Mouse (Mus musculus): Measurements from ENCODE around the gene March11.

The March11 gene

GRCm38 (mm10) chr15:26373759-26374158 lies 64.9 kb downstream of the March11 start:
- no peak for DNase-seq (ENCODE audit: extremely low spot score, low read depth, low spot score)

DNA sequence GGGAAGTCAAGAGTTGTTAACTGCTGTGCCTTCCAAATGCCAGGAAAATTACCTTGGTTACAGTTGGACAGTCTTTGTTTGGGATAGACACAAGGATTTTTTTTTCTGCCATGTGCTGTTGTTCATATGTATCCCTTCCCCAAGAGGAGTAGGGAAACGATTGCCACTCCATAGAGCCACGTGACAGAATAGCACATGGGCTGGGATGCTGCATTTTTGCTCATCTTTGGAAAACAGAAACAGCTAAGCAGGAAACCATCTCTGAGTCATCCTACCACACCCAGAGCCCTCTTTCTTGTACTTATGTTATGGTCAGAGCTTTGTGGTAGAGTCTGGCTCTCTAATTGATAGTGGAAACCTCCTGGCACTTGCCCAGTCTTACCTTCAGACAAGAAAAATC lies 65.4 kb downstream of the March11 start:
- no peak for DNase-seq (ENCODE audit: extremely low spot score, low read depth, low spot score)

DNA sequence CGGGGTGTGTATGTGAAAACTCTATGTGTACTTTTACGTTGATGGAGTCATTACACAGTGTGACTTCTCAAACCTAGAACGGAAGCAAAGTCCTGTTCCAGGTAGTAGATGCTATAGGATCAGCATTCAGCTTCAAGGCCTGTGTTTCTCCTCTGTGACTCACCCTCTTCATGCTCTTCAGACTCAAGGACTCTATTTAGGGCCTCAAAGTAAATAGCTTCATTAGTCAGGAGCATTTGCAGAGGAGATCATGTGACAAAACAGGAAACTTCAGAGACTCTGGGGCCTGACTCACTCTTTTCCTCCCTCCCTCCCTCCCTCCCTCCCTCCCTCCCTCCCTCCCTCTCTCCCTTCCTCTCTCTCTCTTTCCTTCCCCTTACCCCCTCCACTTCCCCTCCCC lies 66.1 kb downstream of the March11 start:
- no peak for DNase-seq (ENCODE audit: extremely low spot score, low read depth, low spot score)

DNA sequence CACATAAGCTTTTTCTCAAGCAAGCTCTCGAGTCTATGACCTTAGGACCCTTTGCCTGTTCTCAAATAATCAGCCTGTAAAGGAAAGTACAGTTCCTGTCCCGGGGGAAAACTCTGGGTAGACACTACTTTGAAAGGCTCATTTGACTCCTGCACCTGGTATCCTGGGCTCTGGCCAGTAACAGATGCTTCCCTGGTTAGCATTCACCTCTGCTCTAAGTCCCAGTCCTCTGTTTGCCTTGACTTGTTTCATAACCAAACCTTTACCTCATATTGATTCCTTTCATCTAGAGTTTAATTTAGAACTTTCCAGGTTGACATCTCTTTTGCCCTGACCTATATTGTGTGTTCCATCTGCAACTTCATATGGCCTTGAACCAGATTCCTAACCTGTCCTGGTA lies 68.5 kb downstream of the March11 start:
- no peak for DNase-seq (ENCODE audit: extremely low spot score, low read depth, low spot score)

DNA sequence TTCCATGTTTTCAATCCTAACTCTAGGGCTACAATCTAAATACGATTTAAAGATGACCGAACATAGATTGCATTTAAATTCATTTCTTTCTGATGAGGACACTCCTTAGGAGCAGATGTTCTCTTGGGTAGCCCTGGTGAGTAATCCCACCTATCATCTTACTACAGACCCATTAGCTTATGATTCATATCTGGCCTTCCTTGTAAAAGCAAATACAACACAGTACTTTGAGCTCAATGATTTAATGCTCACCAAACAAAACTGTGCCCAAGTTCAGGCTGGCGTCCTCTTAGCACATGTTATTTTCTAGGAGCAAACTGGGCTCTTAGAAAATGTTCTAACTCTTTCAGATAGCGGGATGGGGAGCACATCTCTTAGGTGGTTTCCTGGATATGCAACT lies 70.0 kb downstream of the March11 start:
- no peak for DNase-seq (ENCODE audit: extremely low spot score, low read depth, low spot score)

- DNase-seq (ENCODE audit: extremely low spot score, low read depth, low spot score), result no peak
Observed at GRCm38 (mm10) chr15:26379831-26380230, 71.0 kb downstream of the March11 start.

- no peak for DNase-seq (ENCODE audit: extremely low spot score, low read depth, low spot score)
Observed at GRCm38 (mm10) chr15:26380844-26381243, 72.0 kb downstream of the March11 start.

- no peak for DNase-seq (ENCODE audit: extremely low spot score, low read depth, low spot score)
Observed at GRCm38 (mm10) chr15:26390001-26390400, 81.2 kb downstream of the March11 start.

DNA sequence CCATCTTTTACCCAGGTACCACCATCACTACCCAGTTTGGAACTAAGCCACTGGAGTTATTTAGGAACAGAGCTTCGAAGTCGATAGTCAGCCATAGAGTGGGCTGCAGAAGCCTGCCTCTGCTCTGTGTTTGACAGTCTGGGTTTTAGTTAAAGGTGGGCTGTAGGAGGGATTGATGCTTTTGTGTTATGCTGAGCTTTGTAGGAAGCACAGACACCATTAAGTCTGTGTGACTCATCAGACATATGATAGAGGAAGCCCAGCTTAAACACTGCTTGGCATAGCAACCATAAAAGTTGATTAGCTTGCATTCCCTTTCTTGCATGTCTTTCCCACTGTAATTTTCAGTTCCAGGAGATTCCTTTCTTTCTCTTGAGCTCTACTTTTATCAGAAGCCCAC lies 87.7 kb downstream of the March11 start:
- DNase-seq (ENCODE audit: extremely low spot score, low read depth, low spot score), result no peak

- no peak for DNase-seq (ENCODE audit: extremely low spot score, low read depth, low spot score)
Observed at GRCm38 (mm10) chr15:26425284-26425683, 116.4 kb downstream of the March11 start.

- no peak for DNase-seq (ENCODE audit: extremely low spot score, low read depth, low spot score)
Observed at GRCm38 (mm10) chr15:26426231-26426630, 117.4 kb downstream of the March11 start.

- DNase-seq (ENCODE audit: extremely low spot score, low read depth, low spot score), result no peak
Observed at GRCm38 (mm10) chr15:26430565-26430964, 121.7 kb downstream of the March11 start.

DNA sequence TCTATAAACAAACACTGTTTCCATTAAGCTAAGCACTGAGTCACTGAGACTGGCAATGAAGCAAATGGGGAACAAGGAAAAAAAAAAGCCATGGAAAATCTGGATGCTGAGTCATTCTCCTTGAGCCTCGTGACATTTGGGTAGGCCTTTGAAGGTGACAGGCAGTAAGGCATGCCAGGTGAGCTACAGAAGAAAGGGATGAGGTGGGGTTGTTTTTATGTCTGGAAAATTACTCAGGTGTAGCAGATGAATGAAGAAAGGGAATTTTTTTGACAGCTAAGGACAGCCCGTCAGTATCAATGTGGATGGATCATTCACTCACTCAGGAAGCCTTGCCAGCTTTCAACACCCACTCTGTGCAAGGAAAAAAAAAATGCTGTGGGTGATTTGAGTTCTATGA lies 123.8 kb downstream of the March11 start:
- no peak for DNase-seq (ENCODE audit: extremely low spot score, low read depth, low spot score)

- no peak for DNase-seq (ENCODE audit: extremely low spot score, low read depth, low spot score)
Observed at GRCm38 (mm10) chr15:26435725-26436124, 126.9 kb downstream of the March11 start.

DNA sequence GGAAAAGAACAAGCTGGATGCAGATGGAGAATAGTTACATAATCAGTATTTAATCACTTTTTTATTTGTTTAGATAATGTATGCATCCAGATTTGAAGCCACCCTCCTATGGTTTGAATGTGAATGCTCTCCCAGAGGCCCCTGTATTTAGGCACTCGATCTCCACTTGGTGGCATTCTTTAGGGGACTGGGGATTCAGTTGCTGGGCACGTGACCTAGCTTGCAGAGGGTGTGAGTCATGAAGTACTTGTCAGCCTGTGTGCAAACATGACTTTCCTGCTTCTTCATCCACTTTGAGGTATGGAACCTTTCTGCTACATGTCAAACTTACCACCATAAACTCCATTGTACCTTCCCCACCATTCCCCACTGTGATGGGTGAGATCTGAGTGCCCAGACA lies 128.3 kb downstream of the March11 start:
- no peak for DNase-seq (ENCODE audit: extremely low spot score, low read depth, low spot score)

Data from hindlimb bud, embryonic 11.5 days (tissue).